Mouse (Mus musculus): ENCODE results near the gene Ddx19a.
"Not testable (repeated sequence)": the region's sequence is repeated elsewhere in the genome, so short reads cannot be mapped to it uniquely, and the experiment has no call there.

The Ddx19a gene

DNA sequence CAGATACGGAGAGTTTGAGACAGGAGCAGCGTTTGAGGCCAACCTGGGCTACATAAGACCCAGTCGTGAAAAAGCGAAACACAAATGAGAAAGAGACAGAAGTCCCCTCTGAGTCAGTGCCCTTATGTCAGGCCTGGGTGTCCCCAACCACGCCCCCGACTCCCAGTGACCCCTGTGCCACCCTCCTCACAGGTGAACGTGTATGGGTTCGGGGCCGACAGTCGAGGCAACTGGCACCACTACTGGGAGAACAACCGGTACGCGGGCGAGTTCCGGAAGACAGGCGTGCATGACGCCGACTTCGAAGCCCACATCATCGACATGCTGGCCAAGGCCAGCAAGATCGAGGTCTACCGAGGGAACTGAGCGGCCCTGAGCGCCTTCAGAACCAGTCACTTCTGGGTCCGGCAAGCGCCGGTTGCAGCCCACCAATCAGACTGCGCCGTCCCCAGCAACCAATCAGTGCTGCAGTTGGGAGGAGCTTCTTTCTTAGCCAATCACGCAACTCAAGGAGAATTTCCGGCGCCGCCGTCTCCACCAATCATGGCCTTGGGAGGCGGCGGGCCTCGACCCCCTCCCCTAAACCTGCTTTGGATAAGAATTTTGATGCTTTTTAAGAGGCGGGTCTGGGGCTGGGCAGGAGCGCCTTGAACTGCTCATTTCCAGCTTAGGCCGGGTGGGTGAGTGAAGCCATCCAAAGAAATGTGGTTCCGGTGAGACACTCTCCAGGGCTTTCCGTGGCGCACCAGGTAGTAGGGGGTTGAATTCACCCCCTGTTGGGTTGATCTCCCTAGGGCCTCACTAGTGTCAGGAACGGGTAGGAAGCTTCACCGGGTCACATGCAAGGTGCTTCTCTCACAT lies 27.5 kb downstream of the Ddx19a start:
- DNase-seq (ENCODE audit: low spot score): peak; percentile 72

GRCm38 (mm10) chr8:110967326-110967725 lies 30.3 kb downstream of the Ddx19a start:
- no peak for DNase-seq (ENCODE audit: low spot score)

DNA sequence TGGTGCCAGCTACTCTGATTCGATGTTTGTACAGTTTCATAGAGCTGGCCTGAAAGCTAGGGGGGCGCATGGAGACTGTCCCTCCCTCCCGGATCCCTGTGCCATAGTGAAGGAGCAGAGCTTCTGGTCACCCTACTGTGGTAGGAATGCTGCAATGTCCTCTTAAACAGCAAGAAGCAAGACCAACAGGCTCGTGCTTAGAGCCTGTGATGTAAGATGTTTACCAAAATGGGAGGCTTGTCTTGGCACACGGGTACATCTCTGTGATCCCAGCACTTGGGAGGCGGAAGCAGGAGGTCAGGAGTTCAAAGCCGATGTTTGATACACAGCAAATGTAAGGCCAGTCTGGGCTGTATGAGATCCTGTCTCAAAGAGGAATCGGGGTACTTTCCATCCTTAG lies 31.0 kb downstream of the Ddx19a start:
- no peak for DNase-seq (ENCODE audit: low spot score)

DNA sequence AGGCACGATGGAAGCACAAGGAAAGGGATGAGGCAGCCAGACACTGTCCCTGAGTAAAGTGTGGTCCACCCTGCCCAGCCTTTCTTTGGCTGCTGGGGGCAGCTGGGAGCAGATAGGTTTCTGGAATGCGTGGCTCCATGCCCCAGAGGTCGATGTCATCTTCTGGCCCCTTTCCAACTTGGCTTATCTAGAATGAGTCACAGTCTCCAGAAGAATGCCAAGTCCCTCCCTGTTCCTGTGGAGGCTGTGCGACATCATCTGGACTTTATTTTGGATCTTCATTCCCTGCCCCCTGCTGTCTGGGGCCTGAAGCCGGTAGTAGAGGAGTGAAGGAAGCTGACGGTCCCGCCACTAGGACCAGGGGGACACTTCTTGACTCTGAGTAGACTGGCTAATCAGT lies 32.0 kb downstream of the Ddx19a start:
- peak; percentile 39 for DNase-seq (ENCODE audit: low spot score)

GRCm38 (mm10) chr8:110964666-110965065 lies 32.9 kb downstream of the Ddx19a start:
- DNase-seq (ENCODE audit: low spot score): no peak

- DNase-seq (ENCODE audit: low spot score): no peak
Observed at GRCm38 (mm10) chr8:110963051-110963450, 34.5 kb downstream of the Ddx19a start.

- DNase-seq (ENCODE audit: low spot score): no peak
Observed at GRCm38 (mm10) chr8:110959906-110960305, 37.7 kb downstream of the Ddx19a start.

GRCm38 (mm10) chr8:110959071-110959780 lies 38.4 kb downstream of the Ddx19a start:
- DNase-seq (ENCODE audit: low spot score): no peak

- DNase-seq (ENCODE audit: low spot score): not testable (repeated sequence)
Observed at GRCm38 (mm10) chr8:110958553-110958952, 39.0 kb downstream of the Ddx19a start.

- no peak for DNase-seq (ENCODE audit: low spot score)
Observed at GRCm38 (mm10) chr8:110958135-110958534, 39.5 kb downstream of the Ddx19a start.

DNA sequence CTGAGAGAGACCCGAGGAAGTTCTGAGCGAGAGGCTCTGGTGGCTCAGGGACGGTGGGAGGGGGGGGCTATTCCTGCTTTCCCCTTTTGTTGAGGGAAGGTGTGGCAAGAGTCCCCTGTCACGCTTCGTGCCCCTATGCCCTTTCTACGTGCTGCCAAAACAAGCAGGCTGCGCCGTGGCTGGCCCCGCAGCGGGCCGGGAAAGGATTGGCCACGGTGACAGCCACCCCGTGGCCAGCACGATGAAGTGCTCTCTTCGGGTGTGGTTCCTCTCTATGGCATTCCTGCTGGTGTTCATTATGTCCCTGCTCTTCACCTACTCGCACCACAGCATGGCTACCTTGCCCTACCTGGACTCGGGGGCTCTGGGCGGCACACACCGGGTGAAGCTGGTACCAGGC lies 40.1 kb downstream of the Ddx19a start:
- no peak for DNase-seq (ENCODE audit: low spot score)

DNA sequence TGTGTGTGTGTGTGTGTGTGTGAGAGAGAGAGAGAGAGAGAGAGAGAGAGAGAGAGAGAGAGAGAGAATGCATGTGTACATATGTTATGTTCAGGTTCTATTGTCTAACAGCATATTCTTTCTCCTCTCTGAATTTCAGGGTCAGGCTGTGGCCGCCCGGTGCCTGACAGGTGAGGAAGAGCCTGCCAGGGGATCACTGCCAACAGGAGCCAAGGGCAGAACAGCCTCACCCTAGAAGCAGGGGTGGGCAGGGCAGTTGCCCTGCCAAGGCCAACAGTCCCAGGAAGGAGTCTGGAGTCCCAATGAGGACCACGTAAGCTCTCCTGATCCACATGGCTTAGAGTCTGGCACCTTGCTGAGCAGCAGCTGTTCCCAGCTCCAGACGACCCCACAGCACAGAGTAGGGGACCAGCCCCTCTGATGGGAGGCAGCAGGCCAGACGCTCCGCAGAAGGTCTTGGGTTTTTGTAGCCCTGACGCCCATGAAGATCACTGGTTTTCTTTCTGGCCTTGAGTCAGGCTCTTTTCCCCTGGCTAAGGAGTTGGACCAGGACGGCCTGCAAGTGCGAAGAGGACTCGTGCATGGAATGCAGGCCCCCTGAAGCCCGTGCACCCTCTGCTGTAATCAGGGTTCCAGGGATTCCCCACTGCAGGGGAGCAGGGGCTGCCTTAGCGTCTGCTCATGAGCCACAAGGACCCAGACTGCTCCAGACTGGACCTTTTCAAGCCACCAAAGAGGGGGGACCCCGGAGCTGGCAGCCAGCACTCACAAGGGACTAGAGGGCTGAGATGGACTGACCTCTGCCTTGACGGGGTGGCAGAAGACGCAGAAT lies 40.8 kb downstream of the Ddx19a start:
- DNase-seq (ENCODE audit: low spot score): no peak

GRCm38 (mm10) chr8:110954776-110955175 lies 42.8 kb downstream of the Ddx19a start:
- no peak for DNase-seq (ENCODE audit: low spot score)

DNA sequence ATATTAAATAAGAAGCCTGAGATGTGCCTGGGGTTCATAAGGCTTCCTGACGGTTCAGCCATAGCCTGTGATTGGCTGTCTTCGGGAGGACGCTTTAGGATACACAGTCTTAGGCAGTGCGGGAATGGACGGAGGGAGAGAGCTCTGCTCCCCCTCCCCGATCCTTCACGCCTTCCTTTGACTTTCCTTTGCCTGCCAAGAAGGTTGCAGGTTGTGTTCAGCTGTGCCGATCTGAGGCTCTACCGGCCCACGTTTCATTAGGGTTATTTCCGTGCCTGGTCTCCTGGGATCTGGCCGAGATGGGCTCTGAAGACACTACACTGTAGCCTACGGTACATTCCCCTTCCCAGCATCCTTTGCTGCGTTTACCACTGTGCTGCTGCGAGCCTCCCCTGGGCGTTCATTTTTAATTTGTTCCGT lies 47.5 kb downstream of the Ddx19a start:
- no peak for DNase-seq (ENCODE audit: low spot score)

- no peak for DNase-seq (ENCODE audit: low spot score)
Observed at GRCm38 (mm10) chr8:110945716-110946115, 51.9 kb downstream of the Ddx19a start.

- no peak for DNase-seq (ENCODE audit: low spot score)
Observed at GRCm38 (mm10) chr8:110944276-110944876, 53.2 kb downstream of the Ddx19a start.

- no peak for DNase-seq (ENCODE audit: low spot score)
Observed at GRCm38 (mm10) chr8:110941453-110941948, 56.1 kb downstream of the Ddx19a start.

DNA sequence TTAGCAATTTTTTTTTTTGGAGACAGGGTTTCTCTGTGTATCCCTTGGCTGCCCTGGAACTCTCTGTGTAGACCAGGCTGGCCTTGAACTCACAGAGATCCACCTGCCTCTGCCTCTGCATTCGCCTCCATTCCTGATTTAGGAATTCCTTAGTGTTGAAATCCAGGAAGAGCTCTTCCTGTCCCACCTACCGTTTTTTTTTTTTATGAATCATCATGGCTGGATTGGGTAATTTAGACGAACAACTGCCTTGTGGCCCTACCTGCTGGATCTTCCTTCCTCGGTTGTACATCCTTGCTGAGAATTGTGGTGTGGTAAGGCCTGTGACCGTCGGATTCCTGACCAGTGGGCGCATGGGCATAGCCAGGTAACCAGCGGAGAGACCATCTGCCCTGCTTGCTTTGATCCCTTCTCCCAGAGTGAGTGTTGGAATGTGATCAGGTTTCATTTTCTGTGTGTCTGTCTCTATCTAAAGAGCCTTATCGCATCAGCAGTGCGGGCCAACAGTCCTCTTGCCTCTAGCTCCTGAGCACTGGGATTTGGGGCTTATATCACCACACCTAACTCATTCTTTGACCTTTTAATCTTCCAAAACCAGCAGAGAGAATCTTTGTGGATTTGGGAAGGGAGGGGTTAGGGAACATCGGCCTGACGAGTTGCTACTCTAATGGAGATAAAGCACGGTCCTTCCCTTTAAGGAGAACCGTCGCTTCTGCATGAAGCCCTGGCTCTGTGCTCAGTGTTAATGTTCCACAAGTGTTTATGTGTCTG lies 56.7 kb downstream of the Ddx19a start:
- no peak for DNase-seq (ENCODE audit: low spot score)

DNA sequence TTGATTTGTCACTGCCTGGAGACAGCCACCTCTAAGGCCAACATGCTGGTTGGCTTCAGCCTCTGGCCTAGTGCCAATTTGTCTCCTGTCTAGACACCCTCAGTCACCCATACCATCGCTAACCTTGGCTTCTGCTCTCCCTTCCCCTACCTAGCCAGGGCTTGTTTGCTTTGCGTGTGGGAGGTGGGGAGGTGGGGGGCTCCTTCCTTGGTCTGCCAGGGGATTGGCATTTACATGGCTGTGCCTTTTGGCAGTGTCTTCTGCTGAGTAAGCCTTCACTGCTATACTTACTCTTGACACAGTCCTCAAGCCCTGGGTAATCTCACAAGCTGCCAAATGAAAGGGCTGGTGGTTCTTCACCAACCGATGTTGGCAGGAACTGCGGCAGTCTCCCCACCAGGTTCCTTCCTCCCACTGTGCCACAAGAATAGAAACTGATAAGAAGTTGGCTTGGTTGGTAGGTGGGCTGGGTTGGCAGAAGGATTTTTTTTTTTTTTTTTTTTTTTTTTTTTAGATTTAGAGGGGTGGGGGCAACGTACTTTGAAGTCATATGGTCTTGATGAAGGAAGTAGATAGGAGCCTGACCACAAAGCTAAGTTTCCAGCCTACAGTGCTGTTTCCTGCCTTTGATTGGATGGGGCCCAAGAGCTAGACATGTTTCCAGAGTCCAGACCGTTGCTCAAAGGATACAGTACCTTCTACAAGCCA lies 58.6 kb downstream of the Ddx19a start:
- DNase-seq (ENCODE audit: low spot score): no peak

DNA sequence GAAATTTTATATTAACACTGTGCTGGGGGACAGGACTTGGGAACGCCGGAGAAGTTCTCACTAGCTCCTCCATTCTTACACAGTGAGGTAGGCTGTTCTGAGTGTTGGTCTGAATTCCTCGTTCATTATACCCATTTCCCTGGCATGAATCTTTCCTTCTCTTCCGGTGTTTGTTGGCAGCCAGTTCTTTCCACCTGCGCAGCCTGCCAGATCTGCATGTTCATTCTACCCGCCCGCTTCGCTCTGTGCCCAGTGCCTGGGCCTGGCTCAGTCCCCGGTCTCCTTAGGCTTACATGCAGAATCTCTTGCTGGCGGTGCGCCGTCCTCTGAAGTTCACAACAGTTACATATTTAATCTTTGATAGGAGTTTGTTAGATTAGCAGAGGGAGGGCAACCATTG lies 61.4 kb downstream of the Ddx19a start:
- no peak for DNase-seq (ENCODE audit: low spot score)
